Mouse (Mus musculus) left cerebral cortex, postnatal 25 days (tissue): ENCODE data around the gene Cstb. TPM values are rescaled to one million over a fixed set of nuclear protein-coding genes. Genes with fewer than 3 reads are reported as not detected.

ENCODE experiments used
- microRNA-seq, 2 experiments: library from miRNA; unstranded; fragments of <30 nt; microRNA quantifications; one replicate each; pipeline ENCODE4 v1.2.0; 2022
- total RNA-seq, 2 experiments: library from RNA; stranded (reverse); gene quantifications; 2 replicates each; pipeline ENCODE4 v1.2.3; 2021

Gene Cstb
- total RNA-seq, 2 experiments from 2014 or later = 39.5 to 42.4 TPM

Small RNA genes lying within 50 kb of the gene (microRNA-seq; reads per million reads assigned to microRNA genes)
- gene Mir6410 (0 reads per million in 2 experiments), gene Mir6907 (2.7 to 5.0 reads per million in 2 experiments), gene Mir6908 (0.50 to 1.3 reads per million in 2 experiments)

Other genes starting within 250 kb of the Cstb start
- 10 to 100 TPM; 16.7 to 18.2 TPM for gene Pwp2, start 240.5 kb upstream of the Cstb start, total RNA-seq
- 10 to 100 TPM; 81.1 to 87.2 TPM for gene Trappc10, start 181.0 kb upstream of the Cstb start, total RNA-seq
- gene Agpat3, start 73.2 kb upstream of the Cstb start, total RNA-seq = 100 to 1,000 TPM; 258 to 277 TPM
- 100 to 1,000 TPM; 349 to 350 TPM for gene Rrp1, start 12.6 kb upstream of the Cstb start, total RNA-seq
- 100 to 1,000 TPM; 109 to 122 TPM for gene Pdxk, start 39.3 kb downstream of the Cstb start, total RNA-seq
- not detected for gene Olfr1358, start 91.8 kb downstream of the Cstb start, total RNA-seq
- gene Ilvbl, start 148.7 kb downstream of the Cstb start, total RNA-seq = 10 to 100 TPM; 21.5 to 27.9 TPM
- gene Syde1, start 166.3 kb downstream of the Cstb start, total RNA-seq = 1 to 10 TPM; 5.2 to 5.4 TPM
- not detected for gene Olfr1357, start 192.4 kb downstream of the Cstb start, total RNA-seq